ENCODE assay signal across 8 mouse cellular contexts in the genomic region with DNA sequence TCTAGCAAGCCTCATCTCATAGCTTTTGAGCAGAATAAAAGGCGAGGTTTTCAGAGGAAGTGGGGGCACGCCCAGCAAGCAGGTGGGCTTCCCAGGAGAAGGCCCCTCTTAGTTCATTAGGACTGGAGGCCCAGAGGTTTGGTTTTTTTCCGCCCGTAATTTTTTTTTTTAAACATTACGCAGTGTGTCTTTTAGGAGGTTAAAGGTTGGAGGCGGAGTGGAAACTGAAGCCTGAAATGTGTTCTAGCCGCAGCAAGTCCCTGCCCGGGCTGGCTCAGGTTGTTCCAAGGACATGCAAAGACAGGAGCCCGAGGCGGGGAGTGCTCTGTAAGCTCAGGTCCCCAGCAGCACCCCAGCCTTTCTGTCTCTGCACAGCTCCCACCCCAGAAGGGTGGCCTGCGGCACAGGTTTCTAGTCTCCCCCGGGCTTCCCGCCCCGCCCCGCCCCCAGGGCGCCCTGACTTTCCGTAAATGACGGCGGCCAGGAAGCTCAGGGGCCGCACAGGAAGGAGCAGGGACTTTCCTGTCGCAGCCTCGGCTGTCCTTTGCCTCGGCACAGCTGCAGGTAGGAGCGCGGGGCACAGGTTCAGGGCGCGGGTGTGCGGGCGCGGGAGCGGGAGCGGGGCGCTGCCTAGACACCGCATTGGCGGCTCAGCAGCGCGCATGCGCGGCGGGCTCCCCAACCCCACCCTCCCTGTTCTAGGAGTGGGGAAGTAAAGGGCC. TPM values are rescaled to one million over a fixed set of nuclear protein-coding genes. Genes with fewer than 3 reads are reported as not detected.
A peak's percentile ranks its signal among the peaks of the same experiment; 100 is the strongest.
DNase-seq lines count a peak whose midpoint lies in the region; ATAC-seq lines count a peak whose summit lies in the region.

A gene (plus strand): TSS at position 277 of the 722 bp plus-strand sequence.

- H3K4me1 ChIP-seq in forebrain, embryonic 13.5 days: peaks cover 16% of the 10 kb centered on the region; the same call in 1 of the 2 replicates
- H3K4me1 ChIP-seq in hindbrain, embryonic 13.5 days (replicated peaks): peaks cover 32% of the 10 kb centered on the region
- peaks cover 29% of the 10 kb centered on the region for H3K4me1 ChIP-seq in limb, embryonic 13.5 days
- H3K4me1 ChIP-seq in midbrain, embryonic 14.5 days (ENCODE audit: control insufficient read depth, insufficient read depth, low read length): 0 out of 2 replicates have a peak, but pooled peaks cover 8% of the 10 kb centered on the region

- peak; percentile 58 for ATAC-seq in forebrain, embryonic 13.5 days
- peak; percentile 43 for ATAC-seq in hindbrain, embryonic 13.5 days (ENCODE audit: low FRiP score)
- ATAC-seq in limb, embryonic 13.5 days (ENCODE audit: low FRiP score, low read depth): no peak
- ATAC-seq in midbrain, embryonic 14.5 days (ENCODE audit: low FRiP score, low TSS enrichment): peak; percentile 41; the same call in 1 of the 2 replicates

- no peaks in the 10 kb centered on the region for H3K9me3 ChIP-seq in forebrain, embryonic 13.5 days (replicated peaks)
- H3K9me3 ChIP-seq in hindbrain, embryonic 13.5 days: no peaks in the 10 kb centered on the region
- no peaks in the 10 kb centered on the region for H3K9me3 ChIP-seq in limb, embryonic 13.5 days
- H3K9me3 ChIP-seq in midbrain, embryonic 14.5 days (ENCODE audit: control insufficient read depth, low read length): no peaks in the 10 kb centered on the region

- no peak within 1 kb of the TSS for H3K27ac ChIP-seq in forebrain, embryonic 13.5 days
- no peak within 1 kb of the TSS for H3K27ac ChIP-seq in hindbrain, embryonic 13.5 days
- H3K27ac ChIP-seq in limb, embryonic 13.5 days: peak within 1 kb of the TSS; percentile 44; the same call in 1 of the 2 replicates
- H3K27ac ChIP-seq in midbrain, embryonic 14.5 days (replicated peaks; ENCODE audit: low read depth, low read length): 0 out of 2 replicates have a peak within 1 kb of the TSS, but pooled peaks have one; percentile 52

- H3K4me3 ChIP-seq in forebrain, embryonic 13.5 days: peak within 1 kb of the TSS; percentile 66
- peak within 1 kb of the TSS; percentile 62 for H3K4me3 ChIP-seq in hindbrain, embryonic 13.5 days
- peak within 1 kb of the TSS; percentile 65 for H3K4me3 ChIP-seq in limb, embryonic 13.5 days
- peak within 1 kb of the TSS; percentile 61 for H3K4me3 ChIP-seq in midbrain, embryonic 14.5 days (replicated peaks; ENCODE audit: low read depth, low read length)

- 2% methylated on average over 40 of the region's 40 CpGs for WGBS in forebrain, embryonic 13.5 days
- 3% methylated on average over 35 of the region's 40 CpGs for WGBS in hindbrain, embryonic 13.5 days
- WGBS in limb, embryonic 13.5 days: 3% methylated on average over 40 of the region's 40 CpGs
- 3% methylated on average over 40 of the region's 40 CpGs for WGBS in midbrain, embryonic 14.5 days

- peak within 1 kb of the TSS; percentile 83 for H3K4me2 ChIP-seq in forebrain, embryonic 13.5 days
- peak within 1 kb of the TSS; percentile 84 for H3K4me2 ChIP-seq in hindbrain, embryonic 13.5 days
- peak within 1 kb of the TSS; percentile 87 for H3K4me2 ChIP-seq in limb, embryonic 13.5 days (replicated peaks)
- H3K4me2 ChIP-seq in midbrain, embryonic 14.5 days (ENCODE audit: low read length): peak within 1 kb of the TSS; percentile 82

- DNase-seq in ovary, postnatal 36 days (ENCODE audit: low spot score): peak; percentile 61
- DNase-seq in ovary, postnatal 14 days (ENCODE audit: low spot score): no peak
- peak; percentile 48 for DNase-seq in c-Kit-negative CD71-positive TER-119-positive erythroid progenitor cells, embryonic 14.5 days (ENCODE audit: low read depth, low spot score)
- peak; percentile 87 for DNase-seq in midbrain, embryonic 14.5 days
- peak; percentile 51 to 66 for DNase-seq in thymus, adult 18-20 months

- peak within 1 kb of the TSS; percentile 80 for H3K9ac ChIP-seq in forebrain, embryonic 13.5 days
- peak within 1 kb of the TSS; percentile 85 for H3K9ac ChIP-seq in hindbrain, embryonic 13.5 days
- peak within 1 kb of the TSS; percentile 74 for H3K9ac ChIP-seq in limb, embryonic 13.5 days
- peak within 1 kb of the TSS; percentile 75 for H3K9ac ChIP-seq in midbrain, embryonic 14.5 days (replicated peaks; ENCODE audit: low read length)

- peaks cover 64% of the 10 kb centered on the region for H3K27me3 ChIP-seq in forebrain, embryonic 13.5 days
- H3K27me3 ChIP-seq in hindbrain, embryonic 13.5 days: peaks cover 73% of the 10 kb centered on the region
- peaks cover 74% of the 10 kb centered on the region for H3K27me3 ChIP-seq in limb, embryonic 13.5 days
- H3K27me3 ChIP-seq in midbrain, embryonic 14.5 days (ENCODE audit: control insufficient read depth, insufficient read depth, low read length): peaks cover 49% of the 10 kb centered on the region

- H3K36me3 ChIP-seq in forebrain, embryonic 13.5 days (ENCODE audit: poor library complexity, severe bottlenecking): no peaks in the 10 kb centered on the region
- no peaks in the 10 kb centered on the region for H3K36me3 ChIP-seq in hindbrain, embryonic 13.5 days
- H3K36me3 ChIP-seq in limb, embryonic 13.5 days: no peaks in the 10 kb centered on the region
- no peaks in the 10 kb centered on the region for H3K36me3 ChIP-seq in midbrain, embryonic 14.5 days (ENCODE audit: control insufficient read depth, insufficient read depth, low read length)

RNA-seq across cellular contexts. Expression of the gene that starts here (rescaled TPM):
- polyA plus RNA-seq in forebrain, embryonic 13.5 days (2015; fragmentation: Nextera tagmentation; extraction: Ambion mirVana): 1.6 and 1.7 TPM in 2 replicates
- 3.5 TPM in 2 replicates for polyA plus RNA-seq in hindbrain, embryonic 13.5 days (2015; fragmentation: Nextera tagmentation; extraction: Ambion mirVana)
- 3.4 and 4.2 TPM in 2 replicates for polyA plus RNA-seq in limb, embryonic 13.5 days (2015; fragmentation: Nextera tagmentation; extraction: Ambion mirVana)
- polyA plus RNA-seq in midbrain, embryonic 14.5 days (2014; fragmentation: Nextera tagmentation; extraction: Ambion mirVana): 2.5 and 3.6 TPM in 2 replicates

Comparison
In these comparisons a context has a peak if more than half of its experiments do, and no peak if none do; other contexts are left out.
1. H3K27ac ChIP-seq: peak in limb, embryonic 13.5 days (single experiment) and midbrain, embryonic 14.5 days (single experiment); none in forebrain, embryonic 13.5 days (single experiment) and hindbrain, embryonic 13.5 days (single experiment).
2. Peak in every context shown above with its lines, with median percentiles within 50 percentile points of each other: H3K4me2 ChIP-seq, H3K4me3 ChIP-seq and H3K9ac ChIP-seq.